Mouse (Mus musculus): ENCODE data around the gene Ube2e1. TPM values are rescaled to one million over a fixed set of nuclear protein-coding genes. Genes with fewer than 3 reads are reported as not detected.

Ube2e1 gene
- polyA plus RNA-seq, 1 experiment from 2014 or later = 156 TPM

- Histone ChIP-seq H3K4me1 (no peaks in the 10 kb centered on the region), H3K4me3 (no peak overlapping the region), H3K9me3 (no peaks in the 10 kb centered on the region), H3K4me2 (replicated peaks) (no peak overlapping the region), H3K27me3 (no peaks in the 10 kb centered on the region), H3K36me3 (peaks cover 8% of the 10 kb centered on the region; the same call in 1 of the 2 replicates), H3K9ac (no peak overlapping the region), H3K27ac (no peak overlapping the region)
- WGBS = 82% methylated on average over 5 of the region's 5 CpGs
- ATAC-seq (ENCODE audit: insufficient number of reproducible peaks, insufficient read depth, low FRiP score, low TSS enrichment) = no peak
Measured at GRCm38 (mm10) chr14:18304165-18304564, 27.5 kb downstream of the Ube2e1 start.

GRCm38 (mm10) chr14:18303262-18303661 is 28.4 kb downstream of the Ube2e1 start:
- no peak overlapping the region for H3K9ac ChIP-seq
- no peak for ATAC-seq (ENCODE audit: insufficient number of reproducible peaks, insufficient read depth, low FRiP score, low TSS enrichment)
- H3K27me3 ChIP-seq = no peaks in the 10 kb centered on the region
- H3K4me1 ChIP-seq = no peaks in the 10 kb centered on the region
- H3K27ac ChIP-seq = no peak overlapping the region; the same call in 1 of the 2 replicates
- H3K9me3 ChIP-seq = no peaks in the 10 kb centered on the region
- 84% methylated on average over 4 of the region's 4 CpGs for WGBS
- peaks cover 8% of the 10 kb centered on the region; the same call in 1 of the 2 replicates for H3K36me3 ChIP-seq
- no peak overlapping the region for H3K4me2 ChIP-seq (replicated peaks)
- no peak overlapping the region for H3K4me3 ChIP-seq

GRCm38 (mm10) chr14:18302750-18303149 is 28.9 kb downstream of the Ube2e1 start:
- Histone ChIP-seq H3K4me1 (no peaks in the 10 kb centered on the region), H3K9ac (no peak overlapping the region), H3K27ac (no peak overlapping the region), H3K27me3 (no peaks in the 10 kb centered on the region), H3K4me3 (no peak overlapping the region), H3K9me3 (no peaks in the 10 kb centered on the region), H3K4me2 (replicated peaks) (no peak overlapping the region), H3K36me3 (peaks cover 8% of the 10 kb centered on the region; the same call in 1 of the 2 replicates)
- ATAC-seq (ENCODE audit: insufficient number of reproducible peaks, insufficient read depth, low FRiP score, low TSS enrichment) = 0 out of 2 replicates have a peak, but pooled peaks have one; percentile 60
- 78% methylated on average over 3 of the region's 3 CpGs for WGBS

- Histone ChIP-seq H3K4me1 (no peaks in the 10 kb centered on the region), H3K4me2 (replicated peaks) (no peak overlapping the region), H3K27me3 (no peaks in the 10 kb centered on the region), H3K4me3 (no peak overlapping the region), H3K9ac (no peak overlapping the region), H3K27ac (no peak overlapping the region), H3K36me3 (peaks cover 8% of the 10 kb centered on the region; the same call in 1 of the 2 replicates), H3K9me3 (no peaks in the 10 kb centered on the region)
- WGBS = 76% methylated on average over 3 of the region's 3 CpGs
- no peak for ATAC-seq (ENCODE audit: insufficient number of reproducible peaks, insufficient read depth, low FRiP score, low TSS enrichment)
Measured at GRCm38 (mm10) chr14:18301591-18301990, 30.1 kb downstream of the Ube2e1 start.

GRCm38 (mm10) chr14:18300676-18301075 is 31.0 kb downstream of the Ube2e1 start:
- no peaks in the 10 kb centered on the region for H3K9me3 ChIP-seq
- no peak overlapping the region for H3K4me3 ChIP-seq
- no peaks in the 10 kb centered on the region for H3K4me1 ChIP-seq
- ATAC-seq (ENCODE audit: insufficient number of reproducible peaks, insufficient read depth, low FRiP score, low TSS enrichment) = no peak
- H3K4me2 ChIP-seq (replicated peaks) = no peak overlapping the region
- no peak overlapping the region for H3K27ac ChIP-seq
- no peaks in the 10 kb centered on the region for H3K27me3 ChIP-seq
- WGBS = 85% methylated on average over 2 of the region's 2 CpGs
- H3K9ac ChIP-seq = no peak overlapping the region
- peaks cover 3% of the 10 kb centered on the region; the same call in 1 of the 2 replicates for H3K36me3 ChIP-seq

GRCm38 (mm10) chr14:18298874-18299273 is 32.8 kb downstream of the Ube2e1 start:
- Histone ChIP-seq H3K4me2 (replicated peaks) (no peak overlapping the region), H3K9me3 (no peaks in the 10 kb centered on the region), H3K27ac (no peak overlapping the region), H3K4me1 (no peaks in the 10 kb centered on the region), H3K4me3 (no peak overlapping the region), H3K36me3 (peaks cover 3% of the 10 kb centered on the region; the same call in 1 of the 2 replicates), H3K27me3 (no peaks in the 10 kb centered on the region), H3K9ac (no peak overlapping the region)
- WGBS = 87% methylated on average over 2 of the region's 2 CpGs
- ATAC-seq (ENCODE audit: insufficient number of reproducible peaks, insufficient read depth, low FRiP score, low TSS enrichment) = no peak

GRCm38 (mm10) chr14:18297441-18297840 is 34.2 kb downstream of the Ube2e1 start:
- Histone ChIP-seq H3K27ac (no peak overlapping the region), H3K9ac (no peak overlapping the region), H3K27me3 (no peaks in the 10 kb centered on the region), H3K9me3 (no peaks in the 10 kb centered on the region), H3K4me3 (no peak overlapping the region), H3K4me1 (no peaks in the 10 kb centered on the region), H3K36me3 (peaks cover 3% of the 10 kb centered on the region; the same call in 1 of the 2 replicates), H3K4me2 (replicated peaks) (no peak overlapping the region)
- WGBS = 81% methylated on average over 2 of the region's 2 CpGs
- ATAC-seq (ENCODE audit: insufficient number of reproducible peaks, insufficient read depth, low FRiP score, low TSS enrichment) = no peak

GRCm38 (mm10) chr14:18292578-18292977 is 39.1 kb downstream of the Ube2e1 start:
- WGBS = 95% methylated on average over 3 of the region's 3 CpGs

GRCm38 (mm10) chr14:18292111-18292510 is 39.5 kb downstream of the Ube2e1 start:
- Histone ChIP-seq H3K36me3 (no peaks in the 10 kb centered on the region), H3K4me2 (replicated peaks) (no peak overlapping the region), H3K9ac (no peak overlapping the region), H3K9me3 (no peaks in the 10 kb centered on the region), H3K27me3 (no peaks in the 10 kb centered on the region), H3K4me1 (no peaks in the 10 kb centered on the region), H3K27ac (no peak overlapping the region), H3K4me3 (no peak overlapping the region)
- 90% methylated on average over 3 of the region's 3 CpGs for WGBS
- no peak for ATAC-seq (ENCODE audit: insufficient number of reproducible peaks, insufficient read depth, low FRiP score, low TSS enrichment)

More at GRCm38 (mm10) chr14:18292578-18292977, 39.1 kb downstream of the Ube2e1 start:
- no peak overlapping the region for H3K4me2 ChIP-seq (replicated peaks)
- no peak overlapping the region for H3K9ac ChIP-seq
- H3K36me3 ChIP-seq = no peaks in the 10 kb centered on the region
- H3K9me3 ChIP-seq = no peaks in the 10 kb centered on the region
- no peaks in the 10 kb centered on the region for H3K27me3 ChIP-seq
- H3K27ac ChIP-seq = no peak overlapping the region
- no peak for ATAC-seq (ENCODE audit: insufficient number of reproducible peaks, insufficient read depth, low FRiP score, low TSS enrichment)
- no peaks in the 10 kb centered on the region for H3K4me1 ChIP-seq
- no peak overlapping the region for H3K4me3 ChIP-seq

- Histone ChIP-seq H3K27ac (no peak overlapping the region), H3K36me3 (peaks cover 3% of the 10 kb centered on the region; the same call in 1 of the 2 replicates), H3K4me2 (replicated peaks) (no peak overlapping the region), H3K9ac (no peak overlapping the region), H3K27me3 (no peaks in the 10 kb centered on the region), H3K4me3 (no peak overlapping the region), H3K4me1 (no peaks in the 10 kb centered on the region), H3K9me3 (no peaks in the 10 kb centered on the region)
- ATAC-seq (ENCODE audit: insufficient number of reproducible peaks, insufficient read depth, low FRiP score, low TSS enrichment) = no peak
- 73% methylated on average over 2 of the region's 2 CpGs for WGBS
Measured at GRCm38 (mm10) chr14:18287391-18287790, 44.3 kb downstream of the Ube2e1 start.

GRCm38 (mm10) chr14:18286441-18286840 is 45.2 kb downstream of the Ube2e1 start:
- no peak overlapping the region for H3K27ac ChIP-seq
- H3K9ac ChIP-seq = no peak overlapping the region
- no peak overlapping the region for H3K4me2 ChIP-seq (replicated peaks)
- no peaks in the 10 kb centered on the region for H3K27me3 ChIP-seq
- 90% methylated on average over 2 of the region's 2 CpGs for WGBS
- peaks cover 10% of the 10 kb centered on the region for H3K36me3 ChIP-seq
- H3K4me3 ChIP-seq = no peak overlapping the region
- ATAC-seq (ENCODE audit: insufficient number of reproducible peaks, insufficient read depth, low FRiP score, low TSS enrichment) = no peak
- no peaks in the 10 kb centered on the region for H3K4me1 ChIP-seq
- H3K9me3 ChIP-seq = no peaks in the 10 kb centered on the region

- Histone ChIP-seq H3K4me1 (no peaks in the 10 kb centered on the region), H3K4me3 (no peak overlapping the region), H3K4me2 (replicated peaks) (no peak overlapping the region), H3K9me3 (no peaks in the 10 kb centered on the region), H3K27ac (no peak overlapping the region), H3K27me3 (no peaks in the 10 kb centered on the region), H3K9ac (no peak overlapping the region), H3K36me3 (peaks cover 10% of the 10 kb centered on the region)
- ATAC-seq (ENCODE audit: insufficient number of reproducible peaks, insufficient read depth, low FRiP score, low TSS enrichment) = no peak
- WGBS = 89% methylated on average over 3 of the region's 3 CpGs
Measured at GRCm38 (mm10) chr14:18285476-18285875, 46.2 kb downstream of the Ube2e1 start.
